Mouse (Mus musculus) ES-Bruce4 (cell line): ENCODE data around the gene Clip1. TPM values are rescaled to one million over a fixed set of nuclear protein-coding genes. Genes with fewer than 3 reads are reported as not detected.

Source experiments
- H3K27ac ChIP-seq: 2 replicates; pipeline ENCODE4 v1.5.1; 2012; ENCODE audit warnings: low read length, inconsistent platforms; ENCODE audit not compliant: insufficient read depth
- H3K27me3 ChIP-seq: 2 replicates; pipeline ENCODE4 v1.6.1; 2012; ENCODE audit warnings: mild to moderate bottlenecking, low read length, inconsistent platforms; ENCODE audit not compliant: control insufficient read depth, poor library complexity, insufficient read depth, severe bottlenecking
- H3K36me3 ChIP-seq: 2 replicates; pipeline ENCODE4 v1.6.1; 2012; ENCODE audit warnings: inconsistent platforms, mild to moderate bottlenecking, low read length, moderate library complexity; ENCODE audit not compliant: control insufficient read depth, poor library complexity, insufficient read depth, severe bottlenecking
- H3K4me1 ChIP-seq: one replicate; pipeline ENCODE4 v1.8.1; 2011; ENCODE audit warnings: low read length; ENCODE audit not compliant: control insufficient read depth, insufficient read depth
- H3K4me3 ChIP-seq: 2 replicates; pipeline ENCODE4 v1.5.1; 2011; ENCODE audit warnings: low read depth, mild to moderate bottlenecking, low read length
- H3K9ac ChIP-seq: 2 replicates; pipeline ENCODE4 v1.6.1; 2012; ENCODE audit warnings: low read depth, mild to moderate bottlenecking, inconsistent platforms; ENCODE audit not compliant: poor library complexity, severe bottlenecking
- H3K9me3 ChIP-seq: replicated peaks from 2 replicates; pipeline ENCODE4 v1.6.1; 2012; ENCODE audit warnings: mild to moderate bottlenecking, low read length, inconsistent platforms; ENCODE audit not compliant: control insufficient read depth, poor library complexity, insufficient read depth, severe bottlenecking
- CTCF ChIP-seq: IDR thresholded peaks from one replicate; pipeline ENCODE4 v1.8.1; 2011; ENCODE audit warnings: low read depth, low read length
- EP300 ChIP-seq: IDR thresholded peaks from 2 replicates; pipeline ENCODE4 v1.6.1; 2011; ENCODE audit warnings: low read depth, low read length; ENCODE audit not compliant: insufficient read depth
- POLR2A ChIP-seq: IDR thresholded peaks from one replicate; pipeline ENCODE4 v1.8.1; 2011; ENCODE audit warnings: low read length; ENCODE audit not compliant: insufficient read depth
- polyA plus RNA-seq: library from polyadenylated mRNA; stranded (reverse); fragments of >200 nt; gene quantifications from 2 replicates; pipeline ENCODE4 v1.2.4, GENCODE M21; 2011; ENCODE audit warnings: low read depth; ENCODE audit not compliant: missing spikeins, insufficient read depth, insufficient read length

The Clip1 gene
- polyA plus RNA-seq, 1 experiment, result 42.2 TPM

DNA sequence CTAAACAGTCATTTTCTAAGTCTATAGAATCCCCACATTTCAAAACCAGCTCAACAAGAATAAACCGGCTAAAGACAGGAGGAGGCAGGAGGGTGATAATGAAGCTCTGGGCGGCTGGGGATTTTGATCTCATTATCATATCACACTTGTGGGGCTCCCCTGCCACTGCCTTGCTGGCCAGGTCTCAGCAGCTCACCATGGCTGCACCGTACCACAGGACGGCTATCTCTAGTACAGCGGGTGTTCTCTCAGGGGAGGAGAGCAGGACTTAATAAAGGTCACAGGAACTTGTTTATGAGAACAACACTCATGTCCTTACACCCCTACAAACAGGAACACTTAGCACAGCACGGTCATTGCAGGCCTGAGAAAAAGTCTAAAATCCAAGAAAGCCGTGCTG, 128.7 kb downstream of the Clip1 start:
- H3K36me3 ChIP-seq, result no peaks in the 10 kb centered on the region
- no peak overlapping the region for H3K9ac ChIP-seq
- H3K27ac ChIP-seq, result no peak overlapping the region
- no peaks in the 10 kb centered on the region for H3K27me3 ChIP-seq
- H3K9me3 ChIP-seq, result no peaks in the 10 kb centered on the region
- TF ChIP-seq CTCF, result no peak
- no peak for TF ChIP-seq POLR2A
- TF ChIP-seq EP300, result no peak
- H3K4me1 ChIP-seq, result no peaks in the 10 kb centered on the region
- no peak overlapping the region for H3K4me3 ChIP-seq

- no peak overlapping the region for H3K27ac ChIP-seq
- H3K4me1 ChIP-seq, result no peaks in the 10 kb centered on the region
- TF ChIP-seq EP300 (no peak), CTCF (no peak), POLR2A (no peak)
- no peak overlapping the region for H3K9ac ChIP-seq
- H3K27me3 ChIP-seq, result no peaks in the 10 kb centered on the region
- no peaks in the 10 kb centered on the region for H3K9me3 ChIP-seq
- H3K4me3 ChIP-seq, result no peak overlapping the region
- H3K36me3 ChIP-seq, result 0 out of 2 replicates have a peak, but pooled peaks cover 4% of the 10 kb centered on the region
These were observed 150.6 kb downstream of the Clip1 start for GRCm38 (mm10) chr5:123533801-123534200.

- Histone ChIP-seq H3K9me3 (no peaks in the 10 kb centered on the region), H3K27ac (no peak overlapping the region), H3K27me3 (no peaks in the 10 kb centered on the region), H3K9ac (no peak overlapping the region), H3K36me3 (0 out of 2 replicates have a peak, but pooled peaks cover 4% of the 10 kb centered on the region), H3K4me1 (no peaks in the 10 kb centered on the region), H3K4me3 (no peak overlapping the region)
- TF ChIP-seq CTCF, result no peak
- TF ChIP-seq POLR2A, result no peak
- no peak for TF ChIP-seq EP300
These were observed 154.4 kb downstream of the Clip1 start for GRCm38 (mm10) chr5:123530056-123530455.

GRCm38 (mm10) chr5:123528641-123529040, 155.8 kb downstream of the Clip1 start:
- Histone ChIP-seq H3K27me3 (no peaks in the 10 kb centered on the region), H3K27ac (no peak overlapping the region), H3K9me3 (no peaks in the 10 kb centered on the region), H3K4me1 (no peaks in the 10 kb centered on the region), H3K9ac (no peak overlapping the region), H3K36me3 (0 out of 2 replicates have a peak, but pooled peaks cover 2% of the 10 kb centered on the region), H3K4me3 (no peak overlapping the region)
- TF ChIP-seq CTCF, result no peak
- no peak for TF ChIP-seq EP300
- TF ChIP-seq POLR2A, result no peak

Other genes with a start within 250 kb of the Clip1 start
- 0.32 TPM in 1 of 2 replicates, not detected in the other for gene Lrrc43, start 195.3 kb downstream of the Clip1 start, polyA plus RNA-seq
- not detected in 2 replicates for gene Il31, start 195.1 kb downstream of the Clip1 start, polyA plus RNA-seq
- gene B3gnt4, start 174.2 kb downstream of the Clip1 start, polyA plus RNA-seq, result 0.85 and 1.7 TPM in 2 replicates
- gene Diablo, start 160.4 kb downstream of the Clip1 start, polyA plus RNA-seq, result 64.6 and 73.1 TPM in 2 replicates
- 0.87 TPM in 1 of 2 replicates, not detected in the other for gene Gm49027, start 159.1 kb downstream of the Clip1 start, polyA plus RNA-seq
- 20.5 and 25.8 TPM in 2 replicates for gene Vps33a, start 111.6 kb downstream of the Clip1 start, polyA plus RNA-seq
- gene Zcchc8, start 36.5 kb upstream of the Clip1 start, polyA plus RNA-seq, result 114 and 117 TPM in 2 replicates
- 242 and 268 TPM in 2 replicates for gene Rsrc2, start 64.8 kb upstream of the Clip1 start, polyA plus RNA-seq
- gene Kntc1, start 65.1 kb upstream of the Clip1 start, polyA plus RNA-seq, result 96.7 and 109 TPM in 2 replicates
- not detected in 2 replicates for gene Hcar2, start 180.9 kb upstream of the Clip1 start, polyA plus RNA-seq
- not detected in 2 replicates for gene Hcar1, start 195.4 kb upstream of the Clip1 start, polyA plus RNA-seq
- 143 and 159 TPM in 2 replicates for gene Denr, start 222.6 kb upstream of the Clip1 start, polyA plus RNA-seq
- 1.8 and 2.7 TPM in 2 replicates for gene Gm43518, start 242.8 kb upstream of the Clip1 start, polyA plus RNA-seq
- 4.1 and 5.4 TPM in 2 replicates for gene Ccdc62, start 246.1 kb upstream of the Clip1 start, polyA plus RNA-seq